Mouse (Mus musculus): ENCODE data around the gene Fam8a1. TPM values are rescaled to one million over a fixed set of nuclear protein-coding genes. Genes with fewer than 3 reads are reported as not detected.

Gene Fam8a1
- polyA plus RNA-seq, 1 experiment from 2014 or later = 16.7 TPM

DNA sequence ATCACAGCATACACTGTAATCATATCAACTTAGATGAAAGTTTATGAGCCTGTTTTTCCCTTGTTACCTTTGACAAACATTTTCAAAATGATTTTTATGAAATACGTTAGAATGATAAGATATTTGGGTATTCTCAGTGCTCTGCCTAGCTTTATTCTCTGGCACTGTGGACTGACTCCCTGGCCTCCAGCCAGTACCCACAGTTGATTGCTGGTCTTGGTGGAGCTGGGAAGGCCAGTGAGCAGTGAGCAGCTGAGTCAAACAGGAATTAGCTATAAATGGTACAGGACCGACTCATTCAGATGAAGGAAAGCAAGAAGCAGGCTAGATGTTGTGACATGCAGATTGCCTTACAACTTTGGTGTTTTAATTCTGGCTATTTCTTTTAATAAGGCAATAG lies 5.3 kb downstream of the Fam8a1 start:
- WGBS = 71% methylated on average over 2 of the region's 2 CpGs
- Histone ChIP-seq H3K36me3 (peaks cover 52% of the 10 kb centered on the region), H3K4me3 (no peak overlapping the region), H3K9me3 (replicated peaks) (no peaks in the 10 kb centered on the region), H3K27me3 (replicated peaks) (no peaks in the 10 kb centered on the region), H3K4me2 (no peak overlapping the region), H3K4me1 (replicated peaks) (peaks cover 15% of the 10 kb centered on the region), H3K27ac (ENCODE audit: poor library complexity, severe bottlenecking) (no peak overlapping the region), H3K9ac (no peak overlapping the region)
- no peak for ATAC-seq (ENCODE audit: insufficient number of reproducible peaks, low FRiP score)

- no peak for ATAC-seq (ENCODE audit: insufficient number of reproducible peaks, low FRiP score)
- H3K9me3 ChIP-seq (replicated peaks) = no peaks in the 10 kb centered on the region
- no peak overlapping the region for H3K9ac ChIP-seq
- H3K27me3 ChIP-seq (replicated peaks) = no peaks in the 10 kb centered on the region
- no peak overlapping the region for H3K27ac ChIP-seq (ENCODE audit: poor library complexity, severe bottlenecking)
- no peak overlapping the region for H3K4me2 ChIP-seq
- WGBS = 83% methylated on average over 4 of the region's 4 CpGs
- H3K4me1 ChIP-seq (replicated peaks) = no peaks in the 10 kb centered on the region
- H3K4me3 ChIP-seq = no peak overlapping the region
- peaks cover 50% of the 10 kb centered on the region for H3K36me3 ChIP-seq
These were observed 8.4 kb downstream of the Fam8a1 start for GRCm38 (mm10) chr13:46677721-46678120.

- Histone ChIP-seq H3K9me3 (replicated peaks) (no peaks in the 10 kb centered on the region), H3K9ac (no peak overlapping the region), H3K4me3 (no peak overlapping the region), H3K4me2 (no peak overlapping the region), H3K4me1 (replicated peaks) (no peaks in the 10 kb centered on the region), H3K36me3 (peaks cover 57% of the 10 kb centered on the region), H3K27ac (ENCODE audit: poor library complexity, severe bottlenecking) (no peak overlapping the region), H3K27me3 (replicated peaks) (no peaks in the 10 kb centered on the region)
- no peak for ATAC-seq (ENCODE audit: insufficient number of reproducible peaks, low FRiP score)
- WGBS = 83% methylated on average over 2 of the region's 2 CpGs
These were observed 13.6 kb downstream of the Fam8a1 start for GRCm38 (mm10) chr13:46682921-46683320.

DNA sequence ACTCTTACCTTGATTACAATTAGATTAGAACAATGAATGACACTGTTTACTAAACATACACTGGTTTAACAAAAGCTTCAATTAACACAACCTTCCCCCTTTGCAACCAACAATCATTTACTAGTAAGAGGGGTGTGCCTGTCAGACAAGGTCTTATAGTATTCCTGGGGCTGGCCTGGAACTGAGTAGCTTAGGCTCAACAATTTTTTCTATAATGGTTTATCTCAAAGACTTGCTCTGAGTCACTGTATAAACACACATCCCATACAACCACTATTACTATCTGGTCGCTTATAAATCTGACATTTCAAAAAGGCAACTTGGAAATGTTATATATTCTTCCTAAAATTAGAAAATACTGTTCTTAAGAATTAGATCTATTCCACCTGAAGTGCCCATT lies 14.0 kb downstream of the Fam8a1 start:
- H3K9me3 ChIP-seq (replicated peaks) = no peaks in the 10 kb centered on the region
- no peak overlapping the region for H3K4me3 ChIP-seq
- no peaks in the 10 kb centered on the region for H3K27me3 ChIP-seq (replicated peaks)
- peaks cover 56% of the 10 kb centered on the region for H3K36me3 ChIP-seq
- no peak for ATAC-seq (ENCODE audit: insufficient number of reproducible peaks, low FRiP score)
- 87% methylated on average over 1 of the region's 1 CpGs for WGBS
- H3K4me2 ChIP-seq = no peak overlapping the region
- no peak overlapping the region for H3K27ac ChIP-seq (ENCODE audit: poor library complexity, severe bottlenecking)
- H3K9ac ChIP-seq = no peak overlapping the region
- no peaks in the 10 kb centered on the region for H3K4me1 ChIP-seq (replicated peaks)

GRCm38 (mm10) chr13:46690559-46691241 lies 21.4 kb downstream of the Fam8a1 start:
- ATAC-seq (ENCODE audit: insufficient number of reproducible peaks, low FRiP score) = no peak
- Histone ChIP-seq H3K4me3 (no peak overlapping the region), H3K36me3 (peaks cover 56% of the 10 kb centered on the region), H3K9me3 (replicated peaks) (no peaks in the 10 kb centered on the region), H3K9ac (no peak overlapping the region), H3K4me2 (no peak overlapping the region), H3K27ac (ENCODE audit: poor library complexity, severe bottlenecking) (no peak overlapping the region), H3K27me3 (replicated peaks) (no peaks in the 10 kb centered on the region), H3K4me1 (replicated peaks) (no peaks in the 10 kb centered on the region)
- WGBS = 86% methylated on average over 4 of the region's 4 CpGs

GRCm38 (mm10) chr13:46695296-46695908 lies 26.1 kb downstream of the Fam8a1 start:
- Histone ChIP-seq H3K4me2 (no peak overlapping the region), H3K27ac (ENCODE audit: poor library complexity, severe bottlenecking) (no peak overlapping the region), H3K9me3 (replicated peaks) (no peaks in the 10 kb centered on the region), H3K27me3 (replicated peaks) (no peaks in the 10 kb centered on the region), H3K4me3 (no peak overlapping the region), H3K4me1 (replicated peaks) (no peaks in the 10 kb centered on the region), H3K9ac (no peak overlapping the region), H3K36me3 (peaks cover 41% of the 10 kb centered on the region)
- WGBS = 89% methylated on average over 1 of the region's 1 CpGs
- ATAC-seq (ENCODE audit: insufficient number of reproducible peaks, low FRiP score) = no peak

DNA sequence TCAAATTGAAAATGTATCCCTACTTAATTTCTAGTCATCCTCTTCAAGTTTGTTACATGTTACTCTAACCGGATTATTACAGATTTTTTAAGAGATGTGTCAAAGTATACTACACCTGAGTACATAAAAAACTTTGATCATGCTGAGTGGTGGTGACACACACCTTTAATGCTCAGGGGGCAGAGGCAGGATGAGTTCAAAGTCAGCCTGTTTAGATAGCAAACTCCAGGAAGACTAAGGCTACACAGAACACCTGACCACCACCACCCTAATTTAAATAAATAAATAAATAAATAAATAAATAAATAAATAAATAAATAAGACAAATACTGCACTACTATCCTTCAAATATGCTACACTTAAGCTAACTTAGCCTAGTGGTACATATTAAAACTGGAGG lies 26.6 kb downstream of the Fam8a1 start:
- Histone ChIP-seq H3K4me3 (no peak overlapping the region), H3K27ac (ENCODE audit: poor library complexity, severe bottlenecking) (no peak overlapping the region), H3K9me3 (replicated peaks) (no peaks in the 10 kb centered on the region), H3K27me3 (replicated peaks) (no peaks in the 10 kb centered on the region), H3K36me3 (peaks cover 39% of the 10 kb centered on the region), H3K4me1 (replicated peaks) (no peaks in the 10 kb centered on the region), H3K9ac (no peak overlapping the region), H3K4me2 (no peak overlapping the region)
- 94% methylated on average over 1 of the region's 1 CpGs for WGBS
- no peak for ATAC-seq (ENCODE audit: insufficient number of reproducible peaks, low FRiP score)

- WGBS = 87% methylated on average over 2 of the region's 2 CpGs
- no peaks in the 10 kb centered on the region for H3K4me1 ChIP-seq (replicated peaks)
These were observed 27.5 kb downstream of the Fam8a1 start for GRCm38 (mm10) chr13:46696788-46697187.

DNA sequence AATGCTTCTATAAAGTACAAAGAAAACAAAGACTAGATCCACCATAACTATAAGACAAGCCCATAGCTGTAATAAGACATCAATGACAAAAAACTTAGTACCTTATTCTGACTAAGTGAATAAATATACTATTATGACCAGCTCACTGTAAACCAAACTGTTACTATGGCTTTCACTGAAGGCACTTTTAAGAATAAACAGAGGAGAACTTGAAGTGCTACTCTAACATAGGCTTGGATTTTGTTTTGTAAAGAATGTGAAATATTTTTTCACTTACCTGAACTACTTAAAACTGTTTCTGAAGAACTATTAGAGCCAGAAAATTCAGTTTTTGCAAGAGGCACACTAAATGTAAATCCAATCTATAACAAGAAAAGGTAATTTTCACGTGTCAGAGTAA lies 30.1 kb downstream of the Fam8a1 start:
- Histone ChIP-seq H3K9me3 (replicated peaks) (no peaks in the 10 kb centered on the region), H3K9ac (no peak overlapping the region), H3K4me1 (replicated peaks) (no peaks in the 10 kb centered on the region), H3K36me3 (peaks cover 46% of the 10 kb centered on the region), H3K4me2 (no peak overlapping the region), H3K27me3 (replicated peaks) (no peaks in the 10 kb centered on the region), H3K4me3 (no peak overlapping the region), H3K27ac (ENCODE audit: poor library complexity, severe bottlenecking) (no peak overlapping the region)
- 92% methylated on average over 1 of the region's 1 CpGs for WGBS
- ATAC-seq (ENCODE audit: insufficient number of reproducible peaks, low FRiP score) = no peak

More at GRCm38 (mm10) chr13:46696788-46697187, 27.5 kb downstream of the Fam8a1 start:
- Histone ChIP-seq H3K4me3 (no peak overlapping the region), H3K27me3 (replicated peaks) (no peaks in the 10 kb centered on the region), H3K9ac (no peak overlapping the region), H3K36me3 (peaks cover 43% of the 10 kb centered on the region), H3K27ac (ENCODE audit: poor library complexity, severe bottlenecking) (no peak overlapping the region), H3K4me2 (no peak overlapping the region), H3K9me3 (replicated peaks) (no peaks in the 10 kb centered on the region)
- ATAC-seq (ENCODE audit: insufficient number of reproducible peaks, low FRiP score) = no peak

GRCm38 (mm10) chr13:46701486-46701885 lies 32.2 kb downstream of the Fam8a1 start:
- Histone ChIP-seq H3K4me1 (replicated peaks) (no peaks in the 10 kb centered on the region), H3K9ac (no peak overlapping the region), H3K9me3 (replicated peaks) (no peaks in the 10 kb centered on the region), H3K27ac (ENCODE audit: poor library complexity, severe bottlenecking) (no peak overlapping the region), H3K27me3 (replicated peaks) (no peaks in the 10 kb centered on the region), H3K4me2 (no peak overlapping the region), H3K4me3 (no peak overlapping the region), H3K36me3 (peaks cover 41% of the 10 kb centered on the region)
- 74% methylated on average over 2 of the region's 2 CpGs for WGBS
- ATAC-seq (ENCODE audit: insufficient number of reproducible peaks, low FRiP score) = no peak

GRCm38 (mm10) chr13:46703138-46703537 lies 33.8 kb downstream of the Fam8a1 start:
- 87% methylated on average over 5 of the region's 5 CpGs for WGBS
- H3K4me3 ChIP-seq = no peak overlapping the region
- no peak overlapping the region for H3K4me2 ChIP-seq
- peaks cover 31% of the 10 kb centered on the region for H3K36me3 ChIP-seq
- H3K27ac ChIP-seq (ENCODE audit: poor library complexity, severe bottlenecking) = no peak overlapping the region
- no peak overlapping the region for H3K9ac ChIP-seq
- H3K27me3 ChIP-seq (replicated peaks) = no peaks in the 10 kb centered on the region
- ATAC-seq (ENCODE audit: insufficient number of reproducible peaks, low FRiP score) = no peak
- H3K4me1 ChIP-seq (replicated peaks) = no peaks in the 10 kb centered on the region
- H3K9me3 ChIP-seq (replicated peaks) = no peaks in the 10 kb centered on the region

DNA sequence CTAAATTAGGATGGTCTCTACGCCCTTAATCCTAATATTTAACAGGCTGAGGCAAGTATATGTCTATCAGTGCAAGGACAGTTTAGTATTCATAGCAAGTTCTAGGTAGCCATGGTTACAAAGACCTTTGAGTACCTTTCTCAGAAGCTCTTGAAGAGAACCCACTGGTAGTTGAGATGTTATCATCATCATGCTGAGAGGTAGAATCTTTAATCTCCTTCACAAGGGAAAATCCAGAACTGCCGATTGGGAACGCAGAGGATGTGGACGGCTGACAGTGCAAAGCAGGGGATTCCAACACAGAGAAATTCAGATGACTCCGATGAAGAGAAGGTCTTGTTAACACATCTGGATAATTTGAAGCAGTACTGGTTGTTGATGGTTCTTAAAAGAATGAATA lies 44.2 kb downstream of the Fam8a1 start:
- Histone ChIP-seq H3K9me3 (replicated peaks) (no peaks in the 10 kb centered on the region), H3K27me3 (replicated peaks) (no peaks in the 10 kb centered on the region), H3K36me3 (peaks cover 49% of the 10 kb centered on the region), H3K4me3 (no peak overlapping the region), H3K9ac (no peak overlapping the region), H3K4me1 (replicated peaks) (0 out of 2 replicates have a peak, but pooled peaks cover 4% of the 10 kb centered on the region), H3K27ac (ENCODE audit: poor library complexity, severe bottlenecking) (no peak overlapping the region), H3K4me2 (no peak overlapping the region)
- ATAC-seq (ENCODE audit: insufficient number of reproducible peaks, low FRiP score) = no peak
- 89% methylated on average over 5 of the region's 5 CpGs for WGBS
